Mouse (Mus musculus) olfactory bulb, adult 2 months (tissue): ENCODE data around the gene BC067074. TPM values are rescaled to one million over a fixed set of nuclear protein-coding genes. Genes with fewer than 3 reads are reported as not detected.

ENCODE experiments used
- H3K27ac ChIP-seq: fragments of 200-500 bp; 2 replicates; pipeline ENCODE4 v1.5.1; 2012; ENCODE audit warnings: low read depth, low read length; ENCODE audit not compliant: insufficient read depth
- H3K4me1 ChIP-seq: fragments of 200-500 bp; 2 replicates; pipeline ENCODE4 v1.6.1; 2012; ENCODE audit warnings: low read length; ENCODE audit not compliant: control insufficient read depth, insufficient read depth
- H3K4me3 ChIP-seq: fragments of 200-500 bp; 2 replicates; pipeline ENCODE4 v1.5.1; 2012; ENCODE audit warnings: mild to moderate bottlenecking, low read depth, low read length, moderate library complexity; ENCODE audit not compliant: insufficient read depth
- CTCF ChIP-seq: fragments of 200-500 bp; IDR thresholded peaks from 2 replicates; pipeline ENCODE4 v1.5.1; 2012; ENCODE audit warnings: low read depth, mild to moderate bottlenecking, low read length, moderate library complexity; ENCODE audit not compliant: insufficient read depth
- POLR2A ChIP-seq: fragments of 200-500 bp; IDR thresholded peaks from 2 replicates; pipeline ENCODE4 v1.6.1; 2012; ENCODE audit warnings: mild to moderate bottlenecking, low read depth, low read length, moderate library complexity; ENCODE audit not compliant: insufficient read depth
- WGBS: fragments of 180-500 bp; shearing (Covaris S2); methylation state at CpG from one replicate; pipeline ENCODE4 v1.1.7; 2018; 5-methylcytosine and 5-hydroxymethylcytosine counted together
- polyA plus RNA-seq: library from polyadenylated mRNA; stranded (reverse); fragments of >200 nt; gene quantifications from 2 replicates; pipeline ENCODE4 v1.2.4, GENCODE M21; 2012; ENCODE audit warnings: low replicate concordance; ENCODE audit not compliant: missing spikeins, insufficient read depth, insufficient read length

The BC067074 gene
- polyA plus RNA-seq, 1 experiment, result not detected

- H3K27ac ChIP-seq, result no peak overlapping the region
- H3K4me1 ChIP-seq, result peaks cover 2% of the 10 kb centered on the region; the same call in 1 of the 2 replicates
- TF ChIP-seq CTCF (no peak), POLR2A (no peak)
- WGBS, result 88% methylated on average over 1 of the region's 1 CpGs
- H3K4me3 ChIP-seq, result no peak overlapping the region
These were observed 66.7 kb downstream of the BC067074 start for GRCm38 (mm10) chr13:113359676-113360075.

DNA sequence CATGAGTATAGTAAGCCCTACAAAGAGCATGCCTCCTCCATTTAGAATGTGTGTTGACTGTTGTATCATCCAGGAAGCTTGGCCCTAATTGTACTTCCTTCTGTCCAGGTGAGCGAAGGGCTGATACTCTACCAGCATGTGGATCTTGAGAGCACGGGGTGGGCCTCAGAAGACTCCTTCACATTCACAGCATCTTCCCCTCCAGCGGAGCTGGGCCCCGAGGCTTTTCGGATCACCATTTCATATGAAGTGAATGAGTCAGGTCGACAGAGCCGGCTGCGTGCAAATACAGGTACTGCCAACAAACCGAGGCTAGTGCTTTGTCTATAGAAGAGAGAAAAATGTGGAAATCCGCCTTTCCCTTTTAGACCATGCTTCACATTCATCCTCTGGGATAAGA lies 73.0 kb downstream of the BC067074 start:
- H3K4me1 ChIP-seq, result no peaks in the 10 kb centered on the region
- no peak overlapping the region for H3K27ac ChIP-seq
- TF ChIP-seq CTCF (no peak), POLR2A (no peak)
- no peak overlapping the region for H3K4me3 ChIP-seq
- WGBS, result 94% methylated on average over 10 of the region's 10 CpGs

- 81% methylated on average over 13 of the region's 13 CpGs for whole genome bisulfite sequencing
- no peaks in the 10 kb centered on the region for H3K4me1 ChIP-seq
- no peak overlapping the region for H3K4me3 ChIP-seq
- no peak for TF ChIP-seq CTCF
- TF ChIP-seq POLR2A, result no peak
- no peak overlapping the region for H3K27ac ChIP-seq
These were observed 76.1 kb downstream of the BC067074 start for GRCm38 (mm10) chr13:113368931-113369579.

DNA sequence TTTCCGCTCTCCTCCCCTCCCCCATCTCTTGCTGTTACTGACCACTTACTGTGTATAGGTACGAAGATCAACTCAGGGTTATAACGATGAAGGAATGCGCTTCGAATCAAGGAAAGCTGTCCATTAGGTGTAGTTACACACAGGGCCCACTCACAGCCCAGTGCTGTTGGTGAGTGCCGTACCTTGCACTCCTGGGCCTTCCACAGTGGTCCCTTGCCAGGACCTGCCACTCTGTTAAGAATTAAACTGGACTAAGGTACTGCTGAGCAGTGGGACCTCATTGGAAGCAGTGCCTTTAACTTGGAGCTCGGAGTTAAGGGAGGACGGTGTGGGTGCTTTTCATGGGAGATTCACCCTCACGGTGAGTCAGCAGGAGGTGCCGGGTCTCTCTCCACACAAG lies 76.7 kb downstream of the BC067074 start:
- H3K27ac ChIP-seq, result no peak overlapping the region
- WGBS, result 86% methylated on average over 10 of the region's 10 CpGs
- no peaks in the 10 kb centered on the region for H3K4me1 ChIP-seq
- no peak overlapping the region for H3K4me3 ChIP-seq
- no peak for TF ChIP-seq POLR2A
- no peak for TF ChIP-seq CTCF

GRCm38 (mm10) chr13:113373291-113374083 lies 80.5 kb downstream of the BC067074 start:
- 77% methylated on average over 12 of the region's 12 CpGs for WGBS
- TF ChIP-seq POLR2A, result no peak
- no peak for TF ChIP-seq CTCF
- Histone ChIP-seq H3K27ac (no peak overlapping the region), H3K4me3 (no peak overlapping the region), H3K4me1 (no peaks in the 10 kb centered on the region)

GRCm38 (mm10) chr13:113374084-113374405 lies 81.1 kb downstream of the BC067074 start:
- peaks cover 1% of the 10 kb centered on the region; the same call in 1 of the 2 replicates for H3K4me1 ChIP-seq
- TF ChIP-seq POLR2A (no peak), CTCF (no peak)
- H3K27ac ChIP-seq, result no peak overlapping the region
- no peak overlapping the region for H3K4me3 ChIP-seq
- 34% methylated on average over 2 of the region's 2 CpGs for WGBS

DNA sequence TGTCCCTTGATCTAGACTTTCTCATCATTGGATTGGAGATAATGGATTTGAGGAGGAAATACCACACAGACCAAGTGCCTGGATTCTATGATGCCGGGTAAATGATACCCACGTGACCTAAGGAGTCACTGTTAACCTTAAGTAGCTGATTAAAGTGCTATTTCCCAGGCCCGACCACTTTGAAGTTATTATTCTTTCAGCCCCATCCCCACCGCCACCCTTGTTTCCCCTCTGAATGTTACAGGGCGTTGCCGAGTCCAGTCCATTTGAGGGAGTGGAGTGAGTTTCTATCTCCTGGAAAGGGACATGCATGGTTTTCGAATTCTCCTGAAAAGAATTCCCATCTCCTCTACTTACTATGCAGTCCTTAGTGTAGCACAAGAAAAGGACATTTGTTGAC lies 84.7 kb downstream of the BC067074 start:
- Histone ChIP-seq H3K27ac (no peak overlapping the region), H3K4me3 (no peak overlapping the region), H3K4me1 (peaks cover 3% of the 10 kb centered on the region; the same call in 1 of the 2 replicates)
- 96% methylated on average over 7 of the region's 7 CpGs for WGBS
- TF ChIP-seq POLR2A (no peak), CTCF (no peak)

- H3K4me3 ChIP-seq, result no peak overlapping the region
- WGBS, result 51% methylated on average over 8 of the region's 8 CpGs
- H3K4me1 ChIP-seq, result peaks cover 3% of the 10 kb centered on the region; the same call in 1 of the 2 replicates
- no peak overlapping the region for H3K27ac ChIP-seq
- TF ChIP-seq POLR2A, result no peak
- no peak for TF ChIP-seq CTCF
These were observed 86.0 kb downstream of the BC067074 start for GRCm38 (mm10) chr13:113378980-113379410.

DNA sequence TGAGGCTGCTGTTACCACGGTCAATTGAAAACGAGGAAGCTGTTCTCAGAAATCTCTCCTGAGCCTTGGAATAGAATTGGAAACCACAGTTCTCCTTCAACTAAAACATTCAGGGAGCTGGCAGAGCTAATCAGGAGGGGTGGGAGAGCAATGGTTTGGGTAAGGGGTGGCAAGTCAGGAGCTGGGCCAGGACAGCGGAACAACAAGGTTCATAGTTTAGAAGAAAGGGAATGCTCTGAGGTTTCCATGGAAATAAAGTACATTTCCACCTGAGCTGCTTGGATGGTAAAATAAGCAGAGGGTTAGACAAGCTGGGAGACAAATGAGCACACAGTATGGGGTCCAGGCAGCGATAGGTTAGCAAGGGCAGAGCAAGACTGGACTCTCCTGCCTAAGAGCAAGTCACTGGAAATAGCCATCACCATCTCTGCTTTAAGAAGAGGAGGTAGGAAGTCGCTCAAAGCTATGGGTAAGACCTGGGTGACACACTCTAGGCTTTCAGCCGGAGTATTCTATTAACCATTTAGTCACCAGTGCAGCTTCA lies 86.9 kb downstream of the BC067074 start:
- TF ChIP-seq CTCF (no peak), POLR2A (no peak)
- 68% methylated on average over 6 of the region's 6 CpGs for WGBS
- H3K27ac ChIP-seq, result no peak overlapping the region

More for the DNA sequence above, 86.9 kb downstream of the BC067074 start:
- Histone ChIP-seq H3K4me3 (no peak overlapping the region), H3K4me1 (peaks cover 3% of the 10 kb centered on the region; the same call in 1 of the 2 replicates)
